ENCODE assay signal across 8 mouse cellular contexts in the genomic region with DNA sequence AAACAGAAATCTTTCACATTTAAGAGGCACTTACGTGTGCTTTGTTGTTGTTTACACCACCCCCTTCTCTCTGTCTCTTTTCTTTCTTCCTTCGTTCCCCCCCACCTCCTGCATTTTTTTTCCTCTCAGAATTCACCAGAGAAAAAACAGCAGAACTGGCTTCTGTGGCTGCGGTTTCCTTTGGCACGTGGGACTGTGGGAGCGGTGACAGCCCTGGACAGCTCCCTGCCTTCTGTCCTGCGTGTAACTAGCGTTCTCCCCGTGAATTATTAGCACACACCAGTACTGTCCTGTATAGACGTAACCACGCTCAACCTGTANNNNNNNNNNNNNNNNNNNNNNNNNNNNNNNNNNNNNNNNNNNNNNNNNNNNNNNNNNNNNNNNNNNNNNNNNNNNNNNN.
DNase-seq lines count a peak whose midpoint lies in the region; ATAC-seq lines count a peak whose summit lies in the region.

No protein-coding gene starts in this region.

- peak overlapping the region; percentile 30 for H3K4me3 ChIP-seq in embryonic facial prominence, embryonic 15.5 days (replicated peaks)
- H3K4me3 ChIP-seq in stomach, embryonic 14.5 days (ENCODE audit: low read depth, low read length), result no peak overlapping the region

- H3K27ac ChIP-seq in embryonic facial prominence, embryonic 15.5 days (replicated peaks), result no peak overlapping the region
- H3K27ac ChIP-seq in stomach, embryonic 14.5 days (ENCODE audit: low read length), result no peak overlapping the region

- H3K36me3 ChIP-seq in embryonic facial prominence, embryonic 15.5 days, result no peaks in the 10 kb centered on the region
- H3K36me3 ChIP-seq in stomach, embryonic 14.5 days (ENCODE audit: control insufficient read depth, insufficient read depth, low read length), result no peaks in the 10 kb centered on the region

- DNase-seq in kidney, postnatal 10 days, result peak; percentile 23
- no peak for DNase-seq in kidney, adult 18-20 months
- DNase-seq in c-Kit-positive CD71-negative TER-119-negative erythroid progenitor cells, embryonic 14.5 days (ENCODE audit: low read depth), result peak; percentile 8
- peak; percentile 32 to 41 for DNase-seq in kidney, postnatal 4 days
- DNase-seq in adipocyte (ENCODE audit: low spot score), result no peak
- no peak for DNase-seq in lung, adult 18-20 months

- no peaks in the 10 kb centered on the region for H3K27me3 ChIP-seq in embryonic facial prominence, embryonic 15.5 days
- H3K27me3 ChIP-seq in stomach, embryonic 14.5 days (ENCODE audit: control insufficient read depth, insufficient read depth, low read length), result no peaks in the 10 kb centered on the region

- no peaks in the 10 kb centered on the region for H3K9me3 ChIP-seq in embryonic facial prominence, embryonic 15.5 days (replicated peaks)
- no peaks in the 10 kb centered on the region for H3K9me3 ChIP-seq in stomach, embryonic 14.5 days (ENCODE audit: control insufficient read depth, low read depth, low read length)

- no peaks in the 10 kb centered on the region; the same call in 1 of the 2 replicates for H3K4me1 ChIP-seq in embryonic facial prominence, embryonic 15.5 days
- no peaks in the 10 kb centered on the region for H3K4me1 ChIP-seq in stomach, embryonic 14.5 days (ENCODE audit: control insufficient read depth, insufficient read depth, low read length)

- ATAC-seq in embryonic facial prominence, embryonic 15.5 days (ENCODE audit: insufficient number of reproducible peaks, low FRiP score, low TSS enrichment, low read depth), result peak; percentile 70; the same call in 1 of the 2 replicates
- no peak for ATAC-seq in stomach, embryonic 14.5 days (ENCODE audit: insufficient number of reproducible peaks, insufficient read depth, low FRiP score, low read depth)

- 9% methylated on average over 10 of the region's 10 CpGs for WGBS in embryonic facial prominence, embryonic 15.5 days
- WGBS in stomach, embryonic 14.5 days, result 36% methylated on average over 10 of the region's 10 CpGs

- H3K4me2 ChIP-seq in embryonic facial prominence, embryonic 15.5 days (replicated peaks), result peak overlapping the region; percentile 53
- peak overlapping the region; percentile 18 for H3K4me2 ChIP-seq in stomach, embryonic 14.5 days (replicated peaks; ENCODE audit: low read depth, low read length)

- no peak overlapping the region for H3K9ac ChIP-seq in embryonic facial prominence, embryonic 15.5 days
- H3K9ac ChIP-seq in stomach, embryonic 14.5 days (replicated peaks; ENCODE audit: low read depth, low read length), result no peak overlapping the region

Comparison
In these comparisons a context has a peak if more than half of its experiments do, and no peak if none do; other contexts are left out.
1. DNase-seq: peak in kidney, postnatal 10 days (single experiment), c-Kit-positive CD71-negative TER-119-negative erythroid progenitor cells, embryonic 14.5 days (single experiment) and kidney, postnatal 4 days (2 of 2); none in kidney, adult 18-20 months (single experiment), adipocyte (single experiment) and lung, adult 18-20 months (0 of 2).